Mouse (Mus musculus): ENCODE results near the gene Gm11077.

DNA sequence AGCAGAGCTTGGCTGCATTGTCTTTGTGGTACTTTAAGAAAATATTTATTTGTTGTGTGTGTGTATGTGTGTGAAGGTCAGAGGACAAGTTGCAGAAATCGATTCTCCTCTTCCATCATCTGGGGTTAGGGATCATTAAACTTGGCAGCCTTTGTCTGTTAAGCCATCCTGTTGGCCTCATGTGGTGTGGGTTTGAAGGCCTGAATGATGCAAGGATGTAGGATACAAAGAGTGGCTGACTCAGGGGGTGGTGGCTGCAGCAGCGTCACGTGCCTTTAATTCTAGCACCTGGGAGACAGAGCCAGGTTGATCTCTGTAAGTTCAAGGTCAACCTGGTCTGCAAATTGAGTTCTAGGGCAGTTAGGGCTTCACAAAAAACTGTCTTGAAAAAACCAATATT lies 16.5 kb downstream of the Gm11077 start:
- no peak for TF ChIP-seq CTCF (IDR thresholded peaks at IDR 0.05; ENCODE audit: extremely low read depth, insufficient read depth, low read length)
- no peak for TF ChIP-seq POLR2A (IDR thresholded peaks at IDR 0.05; ENCODE audit: extremely low read depth, insufficient read depth, low read length)
